Mouse (Mus musculus) embryonic facial prominence, embryonic 12.5 days (tissue): ENCODE data around the gene Hsd3b7. TPM values are rescaled to one million over a fixed set of nuclear protein-coding genes. Genes with fewer than 3 reads are reported as not detected.
A peak's percentile ranks its signal among the peaks of the same experiment; 100 is the strongest.

Experiments
- ATAC-seq: fragments of 200-750 bp; cut with Nextera tagmentation; 2 replicates; pipeline ENCODE4 v1.8.0; 2017; ENCODE audit not compliant: insufficient number of reproducible peaks, insufficient read depth, low FRiP score, low TSS enrichment
- H3K27ac ChIP-seq: fragments of 300-500 bp; sonication (generic); 2 replicates; pipeline ENCODE4 v1.5.1; 2016; ENCODE audit warnings: mild to moderate bottlenecking
- H3K27me3 ChIP-seq: fragments of 300-500 bp; sonication (generic); 2 replicates; pipeline ENCODE4 v1.6.1; 2016; ENCODE audit warnings: mild to moderate bottlenecking, moderate library complexity
- H3K36me3 ChIP-seq: fragments of 300-500 bp; sonication (generic); 2 replicates; pipeline ENCODE4 v1.6.1; 2016; ENCODE audit warnings: mild to moderate bottlenecking
- H3K4me1 ChIP-seq: fragments of 300-500 bp; sonication (generic); 2 replicates; pipeline ENCODE4 v1.6.1; 2016
- H3K4me2 ChIP-seq: fragments of 300-500 bp; sonication (generic); replicated peaks from 2 replicates; pipeline ENCODE4 v1.6.1; 2016; ENCODE audit warnings: mild to moderate bottlenecking, moderate library complexity
- H3K4me3 ChIP-seq: fragments of 300-500 bp; sonication (generic); 2 replicates; pipeline ENCODE4 v1.5.1; 2016; ENCODE audit warnings: mild to moderate bottlenecking
- H3K9ac ChIP-seq: fragments of 300-500 bp; sonication (generic); 2 replicates; pipeline ENCODE4 v1.6.1; 2016; ENCODE audit warnings: mild to moderate bottlenecking, moderate library complexity
- H3K9me3 ChIP-seq: fragments of 300-500 bp; sonication (generic); 2 replicates; pipeline ENCODE4 v1.6.1; 2016; ENCODE audit warnings: mild to moderate bottlenecking, moderate library complexity
- whole genome bisulfite sequencing: fragments of 180-500 bp; shearing (Covaris S2); methylation state at CpG from one replicate; pipeline ENCODE4 v1.1.7; 2016; 5-methylcytosine and 5-hydroxymethylcytosine counted together
- polyA plus RNA-seq: library from polyadenylated mRNA; unstranded; fragments of >200 nt; fragmentation: Nextera tagmentation; extraction: Ambion mirVana; gene quantifications from 2 replicates; pipeline ENCODE4 v1.2.1, GENCODE M21; 2016

Gene Hsd3b7
- polyA plus RNA-seq, 1 experiment from 2014 or later: 10.3 TPM

DNA sequence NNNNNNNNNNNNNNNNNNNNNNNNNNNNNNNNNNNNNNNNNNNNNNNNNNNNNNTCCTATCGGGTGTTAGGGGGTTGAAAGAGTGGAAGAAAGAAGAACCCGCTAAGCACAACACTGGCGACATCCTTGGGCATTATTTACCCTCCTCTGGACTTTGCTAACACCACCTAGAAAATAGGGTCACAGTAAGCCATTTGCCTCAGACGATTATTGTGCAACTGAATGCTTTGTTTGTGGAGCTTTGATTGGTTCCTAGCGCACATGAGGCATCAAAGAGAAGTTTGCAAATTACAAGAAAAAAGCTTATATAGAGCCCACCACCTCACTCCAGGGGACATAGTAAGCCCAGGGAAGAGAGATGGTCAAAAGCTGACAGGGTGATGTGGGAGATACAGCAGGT, 8.4 kb downstream of the Hsd3b7 start:
- H3K9me3 ChIP-seq: no peaks in the 10 kb centered on the region
- ATAC-seq: no peak
- H3K4me1 ChIP-seq: no peaks in the 10 kb centered on the region
- no peak overlapping the region for H3K4me2 ChIP-seq
- no peak overlapping the region for H3K27ac ChIP-seq
- H3K36me3 ChIP-seq: peaks cover 48% of the 10 kb centered on the region
- no peak overlapping the region for H3K9ac ChIP-seq
- H3K4me3 ChIP-seq: no peak overlapping the region
- H3K27me3 ChIP-seq: no peaks in the 10 kb centered on the region
- WGBS: 82% methylated on average over 5 of the region's 5 CpGs

DNA sequence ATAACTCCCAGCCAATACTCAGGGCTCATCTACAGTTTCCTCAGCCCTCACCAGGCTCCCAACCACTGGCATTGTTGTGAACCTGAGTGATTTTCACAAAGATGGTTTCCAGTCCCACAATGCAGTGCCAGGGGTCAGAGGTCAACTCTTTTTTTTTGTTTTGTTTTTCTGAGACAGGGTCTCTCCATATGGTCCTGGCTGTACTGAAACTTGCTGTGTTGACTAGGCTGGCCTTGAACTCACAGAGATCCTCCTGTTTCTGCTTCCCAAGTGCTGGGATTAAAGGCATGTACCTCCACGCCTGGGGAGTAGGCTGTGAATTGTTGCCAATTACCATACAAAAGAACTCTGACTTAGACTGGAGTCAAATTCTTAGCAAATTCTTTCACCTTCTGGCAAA, 9.4 kb downstream of the Hsd3b7 start:
- Histone ChIP-seq H3K4me3 (no peak overlapping the region), H3K4me1 (no peaks in the 10 kb centered on the region), H3K36me3 (peaks cover 57% of the 10 kb centered on the region)

DNA sequence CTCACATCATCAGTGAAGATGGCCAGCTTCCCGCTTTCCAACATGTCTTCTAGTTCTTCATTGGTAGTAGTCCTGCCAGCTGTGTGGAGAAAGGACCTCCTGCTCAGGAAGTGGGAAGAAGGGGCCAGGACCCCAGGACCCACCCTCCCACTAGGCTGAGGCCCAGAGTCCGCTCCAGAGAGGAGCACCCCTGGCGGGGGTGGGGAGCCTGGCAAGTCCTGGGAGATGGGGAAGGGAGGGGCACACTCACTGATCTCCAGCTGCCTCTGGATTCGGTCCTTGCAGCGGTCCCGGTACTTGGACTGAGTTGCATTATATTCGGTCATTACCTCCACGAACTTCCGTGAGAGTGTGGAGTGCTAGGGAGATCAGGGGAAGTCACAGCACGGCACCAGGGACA, 10.2 kb downstream of the Hsd3b7 start:
- Histone ChIP-seq H3K4me1 (no peaks in the 10 kb centered on the region), H3K27ac (no peak overlapping the region), H3K4me3 (no peak overlapping the region), H3K9ac (no peak overlapping the region), H3K9me3 (no peaks in the 10 kb centered on the region), H3K27me3 (no peaks in the 10 kb centered on the region), H3K4me2 (no peak overlapping the region), H3K36me3 (peaks cover 57% of the 10 kb centered on the region)
- ATAC-seq: no peak
- 72% methylated on average over 10 of the region's 10 CpGs for WGBS

More for the DNA sequence above, 9.4 kb downstream of the Hsd3b7 start:
- ATAC-seq: no peak
- Histone ChIP-seq H3K27me3 (no peaks in the 10 kb centered on the region), H3K27ac (no peak overlapping the region), H3K9me3 (no peaks in the 10 kb centered on the region), H3K9ac (no peak overlapping the region), H3K4me2 (no peak overlapping the region)
- WGBS: 88% methylated on average over 1 of the region's 1 CpGs

DNA sequence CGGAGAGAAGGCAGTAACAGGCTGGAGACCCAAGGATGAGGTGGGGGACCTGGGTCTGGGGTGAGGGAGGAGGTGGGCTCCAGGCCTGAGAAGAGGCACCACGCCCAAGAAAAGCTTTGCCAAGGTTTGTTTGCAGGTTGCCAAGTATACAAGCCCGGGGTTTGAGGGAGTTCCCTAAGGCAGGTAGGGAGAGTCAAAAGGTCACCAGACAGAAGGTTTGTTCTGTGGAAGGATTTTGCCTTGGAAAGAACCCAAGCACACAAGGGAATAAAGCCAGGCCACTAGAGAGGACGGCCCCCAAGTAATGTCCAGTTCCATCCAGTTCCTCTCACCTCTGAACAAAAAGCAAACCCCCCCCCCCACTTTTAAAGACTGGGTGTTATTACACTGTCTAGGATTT, 10.8 kb downstream of the Hsd3b7 start:
- H3K4me3 ChIP-seq: no peak overlapping the region
- H3K4me1 ChIP-seq: peaks cover 6% of the 10 kb centered on the region; the same call in 1 of the 2 replicates
- H3K4me2 ChIP-seq: no peak overlapping the region
- no peaks in the 10 kb centered on the region for H3K27me3 ChIP-seq
- H3K36me3 ChIP-seq: peaks cover 56% of the 10 kb centered on the region
- H3K9ac ChIP-seq: no peak overlapping the region
- WGBS: 82% methylated on average over 4 of the region's 4 CpGs
- ATAC-seq: no peak
- no peak overlapping the region for H3K27ac ChIP-seq
- no peaks in the 10 kb centered on the region for H3K9me3 ChIP-seq

DNA sequence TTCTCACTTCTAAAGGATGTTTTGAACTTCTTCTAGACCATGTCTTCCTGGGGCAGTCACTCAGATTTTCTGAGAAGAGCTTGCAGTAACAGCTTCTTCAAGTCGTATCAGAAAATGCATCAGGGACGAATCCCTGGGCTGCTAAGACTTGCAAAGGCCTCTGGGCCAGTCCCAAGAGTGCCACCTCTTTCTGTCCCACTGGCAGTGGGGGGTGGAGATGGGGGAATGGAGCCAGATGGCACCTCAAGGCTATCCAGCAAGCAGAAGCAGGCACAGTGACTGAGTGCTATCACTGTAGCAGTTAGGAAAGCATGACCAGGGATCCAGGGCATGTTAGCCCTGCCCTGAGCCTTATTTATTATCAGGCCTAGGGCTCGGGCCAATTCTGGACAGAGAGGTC, 11.9 kb downstream of the Hsd3b7 start:
- Histone ChIP-seq H3K4me1 (peaks cover 8% of the 10 kb centered on the region; the same call in 1 of the 2 replicates), H3K36me3 (peaks cover 50% of the 10 kb centered on the region), H3K4me2 (no peak overlapping the region), H3K27me3 (no peaks in the 10 kb centered on the region), H3K4me3 (no peak overlapping the region), H3K9ac (no peak overlapping the region), H3K27ac (no peak overlapping the region), H3K9me3 (no peaks in the 10 kb centered on the region)
- no peak for ATAC-seq
- WGBS: 84% methylated on average over 3 of the region's 3 CpGs

DNA sequence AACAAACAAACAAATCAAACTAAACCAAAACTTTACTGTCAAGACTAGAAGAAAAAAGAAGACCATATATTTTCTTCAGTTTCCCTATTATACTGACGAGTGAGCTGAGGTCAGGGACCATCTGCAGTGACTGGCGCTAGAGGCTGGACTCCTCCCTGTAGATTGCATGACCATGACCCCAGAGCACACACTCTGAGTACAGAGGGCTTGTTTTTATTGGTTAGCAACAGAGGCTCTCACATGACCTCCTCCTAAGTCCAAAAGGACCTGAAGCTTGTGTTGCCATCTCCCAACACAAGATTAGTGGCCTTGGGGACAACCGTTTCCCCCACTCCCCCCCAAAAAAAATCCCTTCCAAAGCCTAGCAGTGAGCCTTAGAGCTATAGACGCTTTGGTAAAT, 13.4 kb downstream of the Hsd3b7 start:
- H3K27me3 ChIP-seq: no peaks in the 10 kb centered on the region
- peaks cover 8% of the 10 kb centered on the region; the same call in 1 of the 2 replicates for H3K4me1 ChIP-seq
- no peaks in the 10 kb centered on the region for H3K9me3 ChIP-seq
- H3K4me3 ChIP-seq: no peak overlapping the region
- 83% methylated on average over 4 of the region's 4 CpGs for WGBS
- no peak overlapping the region for H3K4me2 ChIP-seq
- no peak for ATAC-seq
- H3K9ac ChIP-seq: no peak overlapping the region
- H3K27ac ChIP-seq: no peak overlapping the region
- peaks cover 39% of the 10 kb centered on the region for H3K36me3 ChIP-seq

DNA sequence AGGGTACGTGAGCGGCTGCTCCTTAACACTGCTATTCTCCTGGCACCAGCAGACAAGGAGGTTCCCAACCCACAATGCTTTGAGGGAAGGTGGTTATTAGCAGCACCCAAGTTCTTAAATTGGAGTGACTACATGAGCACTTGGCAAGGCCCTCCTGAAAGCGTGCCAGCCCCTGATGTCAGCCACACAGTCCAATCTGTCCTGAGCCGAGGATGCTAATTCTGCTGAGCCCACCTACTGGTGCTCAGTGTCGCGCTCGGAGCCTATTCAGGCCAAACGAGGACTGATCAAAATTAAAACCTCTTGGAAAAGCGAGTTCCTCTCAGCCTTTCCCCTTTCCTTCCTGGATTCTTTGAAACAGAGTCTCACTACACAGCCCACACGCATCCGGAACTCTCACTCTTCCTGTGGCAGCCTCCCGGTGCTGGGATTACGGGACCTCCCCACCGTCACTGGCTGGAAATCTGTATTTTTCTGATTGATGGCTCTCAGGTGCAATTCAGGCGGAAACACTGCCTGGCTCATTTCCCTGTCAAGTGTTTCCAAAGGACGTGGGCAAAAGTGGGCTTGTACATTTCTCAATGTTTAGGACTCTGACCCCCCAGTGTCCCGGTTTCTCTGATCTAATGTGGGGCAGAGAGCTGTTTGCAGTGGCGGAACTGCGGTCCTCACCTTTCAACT, 14.0 kb downstream of the Hsd3b7 start:
- ATAC-seq: no peak
- H3K4me3 ChIP-seq: no peak overlapping the region
- no peak overlapping the region for H3K27ac ChIP-seq
- H3K27me3 ChIP-seq: no peaks in the 10 kb centered on the region
- peaks cover 34% of the 10 kb centered on the region for H3K36me3 ChIP-seq
- WGBS: 87% methylated on average over 19 of the region's 19 CpGs
- H3K4me1 ChIP-seq: peaks cover 8% of the 10 kb centered on the region; the same call in 1 of the 2 replicates
- no peaks in the 10 kb centered on the region for H3K9me3 ChIP-seq
- H3K9ac ChIP-seq: no peak overlapping the region
- H3K4me2 ChIP-seq: no peak overlapping the region

DNA sequence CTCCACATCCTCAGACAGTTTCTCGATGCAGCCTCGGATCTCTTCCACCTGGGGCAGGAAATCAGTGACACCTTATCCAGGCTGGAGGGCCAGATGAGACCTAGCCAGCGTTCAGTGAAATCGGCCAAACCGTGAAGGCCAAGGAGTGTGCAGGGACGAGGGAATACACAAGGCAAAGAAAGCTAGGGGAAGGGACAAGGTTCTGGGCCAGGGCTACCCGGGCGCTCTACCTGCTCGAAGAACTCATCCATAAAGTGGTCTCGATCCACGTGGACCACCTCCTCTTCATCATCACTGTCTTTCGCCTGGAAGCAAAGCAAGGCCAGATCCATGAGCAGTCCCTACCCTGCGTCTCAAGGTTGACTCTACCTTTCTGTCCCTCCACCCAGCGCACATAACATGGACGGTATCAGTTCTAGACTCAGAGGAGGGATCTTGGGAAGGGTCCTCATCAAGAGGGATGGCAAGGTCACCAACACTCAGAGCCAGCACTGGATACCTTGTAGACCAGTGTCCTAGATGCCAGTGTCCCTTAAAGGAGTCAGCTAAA, 14.8 kb downstream of the Hsd3b7 start:
- Histone ChIP-seq H3K4me3 (no peak overlapping the region), H3K27me3 (no peaks in the 10 kb centered on the region), H3K27ac (no peak overlapping the region), H3K9me3 (no peaks in the 10 kb centered on the region), H3K9ac (no peak overlapping the region), H3K4me2 (no peak overlapping the region), H3K4me1 (peaks cover 8% of the 10 kb centered on the region; the same call in 1 of the 2 replicates), H3K36me3 (peaks cover 26% of the 10 kb centered on the region)
- no peak for ATAC-seq
- 92% methylated on average over 15 of the region's 15 CpGs for WGBS

DNA sequence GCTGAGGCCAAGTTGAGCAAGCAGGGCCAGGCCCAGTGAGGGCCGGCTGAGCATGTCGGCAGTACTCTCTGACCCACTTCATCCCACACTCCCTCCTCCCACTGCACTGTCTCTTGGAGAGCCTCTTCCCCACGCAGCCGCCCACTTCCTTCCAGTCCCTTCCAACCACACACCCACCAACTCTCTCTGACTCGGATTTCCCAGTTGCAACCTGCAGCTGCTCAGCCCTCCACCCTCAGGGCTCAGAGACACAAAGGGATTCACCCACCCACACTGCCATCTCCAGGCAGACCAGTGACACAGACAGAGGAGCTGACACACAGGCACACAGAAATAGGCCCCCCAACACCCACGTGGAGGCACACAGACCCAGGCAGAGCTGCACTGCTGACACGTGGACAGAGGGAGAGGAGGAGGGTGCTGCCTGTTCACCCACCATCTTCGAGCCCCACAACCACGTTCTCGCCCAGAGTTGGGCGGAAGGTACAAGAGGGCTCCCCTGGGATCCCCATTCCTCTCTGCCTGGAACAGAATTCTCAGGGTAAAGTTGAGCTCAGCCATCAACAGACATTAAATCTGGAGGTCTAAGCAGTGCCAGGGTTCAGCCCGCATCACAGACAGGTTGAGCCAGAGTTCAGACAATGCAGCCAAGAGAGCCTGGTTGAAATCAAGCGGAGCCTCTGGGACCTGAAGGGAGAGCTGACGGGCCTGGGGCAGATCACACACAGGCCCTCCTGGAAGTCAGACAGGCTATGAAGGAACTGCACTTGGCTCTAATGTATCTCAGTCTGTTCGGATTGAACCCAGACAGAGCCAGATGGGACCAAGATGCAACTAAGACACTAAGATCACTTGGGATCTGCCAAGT, 15.8 kb downstream of the Hsd3b7 start:
- Histone ChIP-seq H3K27me3 (no peaks in the 10 kb centered on the region), H3K9me3 (no peaks in the 10 kb centered on the region), H3K36me3 (peaks cover 16% of the 10 kb centered on the region), H3K4me1 (peaks cover 8% of the 10 kb centered on the region; the same call in 1 of the 2 replicates), H3K9ac (0 out of 2 replicates have a peak overlapping the region, but pooled peaks have one; percentile 15), H3K27ac (no peak overlapping the region), H3K4me3 (no peak overlapping the region), H3K4me2 (no peak overlapping the region)
- 0 out of 2 replicates have a peak, but pooled peaks have one; percentile 29 for ATAC-seq
- WGBS: 64% methylated on average over 15 of the region's 15 CpGs

DNA sequence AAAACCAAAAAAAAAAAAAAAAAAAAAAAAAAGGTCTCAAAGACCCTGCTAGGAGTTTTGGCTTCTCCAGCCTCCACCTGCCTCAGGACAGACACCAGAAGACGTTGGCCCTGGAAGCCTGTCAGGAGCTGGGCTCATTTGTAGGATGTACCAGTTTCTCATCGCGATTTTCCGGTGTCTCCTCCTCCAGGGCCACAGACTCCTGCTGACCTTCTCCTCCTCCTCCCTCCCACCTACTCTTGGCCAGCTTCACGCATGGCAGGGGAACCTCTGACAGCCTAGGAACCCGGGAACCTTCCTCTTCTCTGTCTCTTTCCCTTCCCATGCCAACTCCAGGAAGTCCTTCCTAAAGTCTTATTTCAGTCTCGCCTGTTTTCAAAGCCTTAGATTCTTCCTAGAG, 16.6 kb downstream of the Hsd3b7 start:
- ATAC-seq: no peak

DNA sequence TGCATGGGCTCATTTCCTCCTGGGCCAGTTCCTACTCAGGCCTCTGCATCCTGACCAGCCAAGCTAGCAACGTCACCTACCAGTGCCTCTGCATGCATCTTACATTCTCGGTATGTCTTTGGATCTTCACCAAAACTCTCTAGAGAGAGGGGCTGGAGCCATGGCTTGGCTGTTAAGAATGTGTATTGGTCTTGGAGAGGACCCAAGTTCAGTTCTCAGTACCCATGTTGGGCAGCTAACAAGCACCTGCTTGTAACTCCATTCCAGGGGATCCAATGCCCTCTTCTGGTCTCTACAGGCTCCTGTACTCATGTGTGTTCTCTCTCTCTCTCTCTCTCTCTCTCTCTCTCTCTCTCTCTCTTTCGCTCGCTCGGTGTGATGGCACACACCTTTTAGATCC, 17.4 kb downstream of the Hsd3b7 start:
- no peak overlapping the region for H3K4me3 ChIP-seq
- ATAC-seq: no peak
- H3K4me2 ChIP-seq: no peak overlapping the region
- H3K36me3 ChIP-seq: peaks cover 13% of the 10 kb centered on the region
- no peaks in the 10 kb centered on the region for H3K9me3 ChIP-seq
- H3K27me3 ChIP-seq: no peaks in the 10 kb centered on the region
- 0 out of 2 replicates have a peak overlapping the region, but pooled peaks have one; percentile 36 for H3K27ac ChIP-seq
- H3K4me1 ChIP-seq: peaks cover 13% of the 10 kb centered on the region
- H3K9ac ChIP-seq: no peak overlapping the region
- WGBS: 86% methylated on average over 5 of the region's 5 CpGs

More for the DNA sequence above, 16.6 kb downstream of the Hsd3b7 start:
- H3K4me3 ChIP-seq: no peak overlapping the region
- no peaks in the 10 kb centered on the region for H3K9me3 ChIP-seq
- H3K27me3 ChIP-seq: no peaks in the 10 kb centered on the region
- H3K36me3 ChIP-seq: peaks cover 13% of the 10 kb centered on the region
- no peak overlapping the region for H3K9ac ChIP-seq
- peaks cover 10% of the 10 kb centered on the region for H3K4me1 ChIP-seq
- H3K27ac ChIP-seq: no peak overlapping the region
- WGBS: 81% methylated on average over 7 of the region's 7 CpGs
- H3K4me2 ChIP-seq: no peak overlapping the region
